ENCODE assay signal across 8 mouse cellular contexts in the genomic region with DNA sequence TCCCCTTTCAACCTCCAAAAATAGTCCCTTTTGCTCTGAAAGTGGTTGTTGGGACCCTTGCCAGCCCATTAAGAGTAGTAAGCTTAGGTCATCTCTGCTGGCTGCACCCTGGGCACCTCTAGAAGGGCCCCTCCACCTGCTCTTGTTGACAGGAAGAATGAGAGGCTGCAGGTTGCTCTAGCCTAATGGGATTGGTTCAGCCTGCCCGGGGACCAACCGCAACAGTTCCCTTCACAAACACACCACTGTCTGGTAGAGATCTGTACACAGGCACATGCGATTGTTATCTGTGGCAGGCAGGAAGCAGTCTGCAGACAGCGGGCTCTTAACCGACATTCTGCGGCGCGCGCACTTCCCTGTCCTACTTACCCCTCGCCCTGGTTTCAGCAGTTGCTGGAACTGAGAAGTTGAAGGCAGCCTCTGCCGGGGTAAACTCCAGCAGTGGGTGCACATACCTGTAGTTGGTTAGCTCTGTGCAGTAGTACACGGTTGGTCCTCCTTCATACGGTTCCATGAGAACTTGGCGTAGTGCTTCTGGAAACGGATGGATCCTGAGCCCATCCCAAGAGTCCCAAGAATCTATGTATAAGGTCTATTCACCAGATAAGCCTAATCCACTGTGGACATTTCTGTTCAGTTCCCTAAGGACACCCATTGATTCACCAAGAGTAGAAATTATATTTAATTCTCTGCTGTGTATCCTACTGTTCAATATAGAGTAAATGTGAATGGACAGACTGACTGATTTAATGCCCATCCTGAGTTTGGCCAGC. TPM values are rescaled to one million over a fixed set of nuclear protein-coding genes. Genes with fewer than 3 reads are reported as not detected.
A peak's percentile ranks its signal among the peaks of the same experiment; 100 is the strongest.
DNase-seq lines count a peak whose midpoint lies in the region; ATAC-seq lines count a peak whose summit lies in the region.

No protein-coding gene starts in this region.

- peak; percentile 89 for ATAC-seq in liver, embryonic 12.5 days
- ATAC-seq in neural tube, embryonic 15.5 days (ENCODE audit: low FRiP score), result no peak

- H3K36me3 ChIP-seq in embryonic facial prominence, embryonic 10.5 days (replicated peaks), result peaks cover 13% of the 10 kb centered on the region
- H3K36me3 ChIP-seq in liver, embryonic 12.5 days, result no peaks in the 10 kb centered on the region
- no peaks in the 10 kb centered on the region for H3K36me3 ChIP-seq in neural tube, embryonic 15.5 days

- WGBS in embryonic facial prominence, embryonic 10.5 days, result 84% methylated on average over 15 of the region's 15 CpGs
- 10% methylated on average over 15 of the region's 15 CpGs for WGBS in liver, embryonic 12.5 days (ENCODE audit: insufficient replicate concordance)
- 86% methylated on average over 15 of the region's 15 CpGs for WGBS in neural tube, embryonic 15.5 days

- DNase-seq in right cerebral cortex, postnatal 14 days, result peak; percentile 31
- DNase-seq in right cerebral cortex, adult 18-20 months, result no peak
- DNase-seq in embryonic facial prominence, embryonic 10.5 days (ENCODE audit: low spot score), result peak; percentile 34
- DNase-seq in heart, postnatal 4 days, result peak; percentile 48
- no peak for DNase-seq in cerebellum, adult 11 months
- DNase-seq in testis, postnatal 10 days (ENCODE audit: low spot score), result no peak

- H3K4me2 ChIP-seq in liver, embryonic 12.5 days, result peak overlapping the region; percentile 66
- no peak overlapping the region for H3K4me2 ChIP-seq in neural tube, embryonic 15.5 days

- peak overlapping the region; percentile 49 for H3K9ac ChIP-seq in liver, embryonic 12.5 days
- no peak overlapping the region for H3K9ac ChIP-seq in neural tube, embryonic 15.5 days (replicated peaks)

- H3K9me3 ChIP-seq in embryonic facial prominence, embryonic 10.5 days, result no peaks in the 10 kb centered on the region
- no peaks in the 10 kb centered on the region for H3K9me3 ChIP-seq in liver, embryonic 12.5 days (replicated peaks)
- no peaks in the 10 kb centered on the region for H3K9me3 ChIP-seq in neural tube, embryonic 15.5 days (replicated peaks)

- H3K27ac ChIP-seq in embryonic facial prominence, embryonic 10.5 days (replicated peaks), result no peak overlapping the region
- H3K27ac ChIP-seq in liver, embryonic 12.5 days, result peak overlapping the region; percentile 74
- peak overlapping the region; percentile 43; the same call in 1 of the 2 replicates for H3K27ac ChIP-seq in neural tube, embryonic 15.5 days (replicated peaks)

- no peaks in the 10 kb centered on the region for H3K27me3 ChIP-seq in embryonic facial prominence, embryonic 10.5 days (replicated peaks; ENCODE audit: low read depth, poor library complexity, severe bottlenecking)
- no peaks in the 10 kb centered on the region for H3K27me3 ChIP-seq in liver, embryonic 12.5 days (replicated peaks)
- H3K27me3 ChIP-seq in neural tube, embryonic 15.5 days (replicated peaks), result no peaks in the 10 kb centered on the region

- no peak overlapping the region for H3K4me3 ChIP-seq in embryonic facial prominence, embryonic 10.5 days
- peak overlapping the region; percentile 40 for H3K4me3 ChIP-seq in liver, embryonic 12.5 days
- no peak overlapping the region for H3K4me3 ChIP-seq in neural tube, embryonic 15.5 days (replicated peaks)

- peaks cover 48% of the 10 kb centered on the region for H3K4me1 ChIP-seq in embryonic facial prominence, embryonic 10.5 days
- peaks cover 79% of the 10 kb centered on the region for H3K4me1 ChIP-seq in liver, embryonic 12.5 days
- H3K4me1 ChIP-seq in neural tube, embryonic 15.5 days, result peaks cover 72% of the 10 kb centered on the region

RNA-seq across cellular contexts. Expression of a gene that starts 34.3 kb away (rescaled TPM):
- 0.23 and 0.25 TPM in 2 replicates for polyA plus RNA-seq in embryonic facial prominence, embryonic 10.5 days (2016; fragmentation: Nextera tagmentation; extraction: Ambion mirVana)
- total RNA-seq in heart, postnatal 4 days (2021), result 1 to 10 TPM; 2.7 to 3.8 TPM
- 0.11 and 0.12 TPM in 2 replicates for polyA plus RNA-seq in liver, embryonic 12.5 days (2016; fragmentation: Nextera tagmentation; extraction: Ambion mirVana)
- polyA plus RNA-seq in neural tube, embryonic 15.5 days (2015; fragmentation: Nextera tagmentation; extraction: Ambion mirVana), result 0.93 and 1.5 TPM in 2 replicates

RNA-seq across cellular contexts. Expression of a gene that starts 47.3 kb away (rescaled TPM):
- 20.2 and 20.9 TPM in 2 replicates for polyA plus RNA-seq in embryonic facial prominence, embryonic 10.5 days (2016; fragmentation: Nextera tagmentation; extraction: Ambion mirVana)
- total RNA-seq in heart, postnatal 4 days (2021), result 10 to 100 TPM; 10.1 to 10.5 TPM
- polyA plus RNA-seq in liver, embryonic 12.5 days (2016; fragmentation: Nextera tagmentation; extraction: Ambion mirVana), result 7.4 and 8.4 TPM in 2 replicates
- polyA plus RNA-seq in neural tube, embryonic 15.5 days (2015; fragmentation: Nextera tagmentation; extraction: Ambion mirVana), result 26.9 TPM in 2 replicates

Comparison
In these comparisons a context has a peak if more than half of its experiments do, and no peak if none do; other contexts are left out.
1. DNase-seq: peak in right cerebral cortex, postnatal 14 days (single experiment), embryonic facial prominence, embryonic 10.5 days (single experiment) and heart, postnatal 4 days (single experiment); none in right cerebral cortex, adult 18-20 months (single experiment), cerebellum, adult 11 months (single experiment) and testis, postnatal 10 days (single experiment).